Mouse (Mus musculus): ENCODE data around the gene Lrrc51.

GRCm38 (mm10) chr7:101906287-101906681, 27.4 kb downstream of the Lrrc51 start, which contains the start of gene Tomt:
- TF ChIP-seq CTCF (IDR thresholded peaks at IDR 0.05; ENCODE audit: low read depth): no peak
- no peak for TF ChIP-seq EP300 (IDR thresholded peaks at IDR 0.05; ENCODE audit: low read depth)

Measured in heart, postnatal 0 days (tissue).